Mouse (Mus musculus): ENCODE measurements at regions not wholly inside any gene's neighbourhood (a gene's known extent, or its start where the extent isn't known, plus 50 kb on each side); places are given as distances from the start of the nearest gene placed in this dataset.
A peak's percentile ranks its signal among the peaks of the same experiment; 100 is the strongest.
"Not testable (repeated sequence)": the region's sequence is repeated elsewhere in the genome, so short reads cannot be mapped to it uniquely, and the experiment has no call there.

DNA sequence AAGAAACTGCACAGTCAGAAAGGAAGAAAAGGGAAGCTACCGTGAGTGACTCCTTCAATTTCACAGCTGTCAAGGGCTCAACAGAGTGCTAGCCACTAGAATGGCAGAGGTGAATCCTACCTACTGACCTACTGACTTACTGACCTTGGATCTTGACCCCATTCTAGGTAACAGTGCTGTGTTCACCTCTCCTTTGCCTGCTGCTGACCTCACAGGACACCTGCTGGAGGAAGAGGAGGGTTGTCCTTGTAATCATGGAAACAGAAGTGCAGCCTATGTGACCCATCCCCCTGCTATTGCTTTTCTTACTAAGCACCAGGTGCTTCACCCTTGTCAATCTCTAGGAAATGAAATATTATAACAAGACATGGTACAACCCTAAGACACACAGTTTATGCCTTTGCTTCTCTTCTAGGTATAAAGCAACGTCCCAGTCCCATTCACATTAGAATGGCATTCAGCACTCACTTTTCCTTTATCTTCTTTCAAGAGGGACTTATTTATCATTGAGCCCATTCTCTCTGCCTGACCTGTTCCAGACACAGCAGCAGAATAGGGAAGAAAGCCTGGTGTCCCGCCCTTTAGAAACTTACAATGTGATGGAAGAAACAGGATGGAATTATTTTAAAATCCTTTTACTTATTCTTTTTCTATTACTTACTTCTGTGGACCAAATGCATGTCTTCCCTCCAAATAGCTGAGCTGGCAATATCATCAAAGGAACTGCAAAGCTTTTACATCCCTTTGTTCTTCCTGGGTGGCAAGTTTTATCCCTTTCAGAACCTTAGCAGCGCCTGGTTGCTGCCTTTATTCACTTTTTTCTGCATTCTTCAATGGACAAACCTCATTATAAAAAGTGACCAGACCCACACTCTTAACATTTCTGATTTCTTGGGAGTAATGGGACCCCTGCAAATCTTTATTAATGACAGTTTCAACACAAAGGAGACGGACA, 176.5 kb downstream of the Alg10b start:
- DNase-seq: no peak

DNA sequence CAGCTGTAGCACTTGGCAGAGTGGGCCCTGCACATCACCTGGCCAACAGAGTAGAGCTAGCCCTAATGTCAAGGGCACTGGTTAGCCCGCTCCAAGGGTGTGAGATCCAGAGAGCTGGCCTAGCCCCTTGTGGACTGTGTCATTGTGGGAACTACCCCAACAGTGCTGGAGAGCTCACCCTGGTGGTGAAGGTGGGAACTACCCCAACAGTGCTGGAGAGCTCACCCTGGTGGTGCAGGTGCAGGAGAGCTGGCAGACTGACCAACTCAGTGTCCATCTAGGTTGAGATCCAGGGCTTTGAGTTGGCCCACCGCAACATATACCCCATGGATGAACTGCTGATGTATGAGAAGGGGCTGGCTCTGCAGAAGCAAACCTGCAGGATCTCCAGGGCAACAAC, 196.7 kb downstream of the Alg10b start:
- DNase-seq: peak in 1 of 2 experiments; percentile 1

- no peak for DNase-seq
Measured at GRCm38 (mm10) chr15:90422122-90422614, 198.1 kb downstream of the Alg10b start.

- DNase-seq: not testable (repeated sequence)
Measured at GRCm38 (mm10) chr15:90431048-90431447, 206.9 kb downstream of the Alg10b start.

DNA sequence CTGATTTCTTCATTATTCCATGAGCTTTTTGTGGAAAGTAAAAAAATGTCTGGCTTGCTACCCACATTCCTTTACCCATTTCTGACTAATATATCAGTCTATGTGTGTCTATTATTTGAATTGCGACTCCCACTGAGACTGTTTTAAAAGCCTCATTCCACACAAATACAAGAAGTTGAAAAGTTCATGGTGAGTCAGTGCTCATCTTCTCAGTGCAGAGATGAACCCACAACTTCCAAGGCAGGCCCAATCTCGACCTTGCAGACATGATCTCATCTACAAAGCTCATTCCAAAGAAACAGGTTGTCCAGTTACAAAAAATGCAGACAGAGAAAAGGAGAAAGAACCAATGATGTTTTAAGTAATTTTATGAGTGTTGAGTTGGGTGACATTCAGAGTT, 208.0 kb downstream of the Alg10b start:
- no peak for DNase-seq

DNA sequence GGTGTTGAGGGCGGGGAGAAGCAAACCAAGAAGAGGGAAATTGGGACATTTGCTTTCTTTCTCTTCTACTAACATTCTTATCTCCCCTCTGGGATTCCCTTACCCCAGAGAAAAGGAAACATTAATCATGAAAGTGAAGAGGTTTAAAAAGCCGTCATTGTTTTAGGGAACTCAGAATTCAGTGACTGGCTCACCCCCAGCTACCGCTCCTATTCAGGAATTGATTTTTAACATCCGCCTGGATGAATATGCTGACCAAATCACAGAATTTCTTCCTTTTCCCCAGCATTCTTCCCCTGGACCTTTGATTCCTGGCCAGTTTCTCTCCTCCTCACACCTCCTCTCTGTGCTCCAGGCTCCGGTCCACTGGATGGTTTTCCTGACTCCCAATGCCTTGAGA, 211.2 kb downstream of the Alg10b start:
- no peak for DNase-seq
